Mouse (Mus musculus) limb, embryonic 13.5 days (tissue): ENCODE results near the gene Tmem9b. TPM values are rescaled to one million over a fixed set of nuclear protein-coding genes. Genes with fewer than 3 reads are reported as not detected.

Experiments
- ATAC-seq: fragments of 200-750 bp; cut with Nextera tagmentation; 2 replicates; pipeline ENCODE4 v1.8.0; 2017; ENCODE audit warnings: low read depth, moderate number of reproducible peaks, moderate TSS enrichment; ENCODE audit not compliant: low FRiP score
- H3K27ac ChIP-seq: fragments of 300-500 bp; sonication (generic); 2 replicates; pipeline ENCODE4 v1.5.1; 2015; ENCODE audit warnings: inconsistent platforms, mild to moderate bottlenecking, moderate library complexity
- H3K27me3 ChIP-seq: fragments of 300-500 bp; sonication (generic); 2 replicates; pipeline ENCODE4 v1.6.1; 2015; ENCODE audit warnings: mild to moderate bottlenecking, inconsistent platforms
- H3K36me3 ChIP-seq: fragments of 300-500 bp; sonication (generic); 2 replicates; pipeline ENCODE4 v1.6.1; 2015; ENCODE audit warnings: inconsistent platforms, mild to moderate bottlenecking, moderate library complexity
- H3K4me1 ChIP-seq: fragments of 300-500 bp; sonication (generic); 2 replicates; pipeline ENCODE4 v1.6.1; 2015; ENCODE audit warnings: inconsistent platforms
- H3K4me2 ChIP-seq: fragments of 300-500 bp; sonication (generic); replicated peaks from 2 replicates; pipeline ENCODE4 v1.6.1; 2015; ENCODE audit warnings: inconsistent platforms, mild to moderate bottlenecking, moderate library complexity
- H3K4me3 ChIP-seq: fragments of 300-500 bp; sonication (generic); 2 replicates; pipeline ENCODE4 v1.5.1; 2015; ENCODE audit warnings: moderate library complexity, mild to moderate bottlenecking, inconsistent platforms
- H3K9ac ChIP-seq: fragments of 300-500 bp; sonication (generic); 2 replicates; pipeline ENCODE4 v1.6.1; 2015; ENCODE audit warnings: mild to moderate bottlenecking, inconsistent platforms
- H3K9me3 ChIP-seq: fragments of 300-500 bp; sonication (generic); 2 replicates; pipeline ENCODE4 v1.6.1; 2016; ENCODE audit warnings: inconsistent platforms
- WGBS: fragments of 180-500 bp; shearing (Covaris S2); methylation state at CpG from one replicate; pipeline ENCODE4 v1.1.7; 2015; 5-methylcytosine and 5-hydroxymethylcytosine counted together
- polyA plus RNA-seq: library from polyadenylated mRNA; unstranded; fragments of >200 nt; fragmentation: Nextera tagmentation; extraction: Ambion mirVana; gene quantifications from 2 replicates; pipeline ENCODE4 v1.2.1, GENCODE M21; 2015

Tmem9b gene
- polyA plus RNA-seq, 1 experiment from 2014 or later = 47.8 TPM

- no peak for ATAC-seq
- no peaks in the 10 kb centered on the region; the same call in 1 of the 2 replicates for H3K9me3 ChIP-seq
- H3K27me3 ChIP-seq = no peaks in the 10 kb centered on the region
- H3K4me1 ChIP-seq = no peaks in the 10 kb centered on the region
- H3K4me3 ChIP-seq = no peak within 1 kb of the TSS
- 88% methylated on average over 5 of the region's 5 CpGs for WGBS
- H3K36me3 ChIP-seq = no peaks in the 10 kb centered on the region
- H3K9ac ChIP-seq = no peak within 1 kb of the TSS
- H3K4me2 ChIP-seq = no peak within 1 kb of the TSS
- H3K27ac ChIP-seq = no peak within 1 kb of the TSS
Observed at GRCm38 (mm10) chr7:109723697-109724096, 29.0 kb downstream of the Tmem9b start, which contains the start of gene BC051019. TSS of gene BC051019 (minus strand) at chr7:109723850.

DNA sequence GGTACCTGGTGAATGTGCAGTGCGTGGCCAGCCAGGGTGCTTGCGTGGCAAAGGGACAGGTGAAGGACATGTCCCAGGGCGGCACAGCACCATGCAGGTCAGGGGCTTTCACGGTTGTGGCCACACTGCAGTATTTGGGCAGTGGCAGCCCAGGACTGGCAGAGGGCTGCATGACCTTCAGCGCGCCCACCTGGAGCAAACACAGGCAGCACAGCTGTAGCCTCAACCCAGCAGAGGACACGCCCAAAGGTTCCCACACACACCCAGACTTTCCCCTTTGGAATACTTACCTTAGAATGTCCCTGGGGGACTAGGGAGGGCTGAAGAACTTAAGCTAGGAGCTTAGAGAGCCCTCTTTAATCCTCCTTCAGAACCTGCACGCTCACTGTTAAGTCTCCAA is 29.6 kb downstream of the Tmem9b start:
- no peak for ATAC-seq
- WGBS = 90% methylated on average over 8 of the region's 8 CpGs
- no peaks in the 10 kb centered on the region for H3K4me1 ChIP-seq

DNA sequence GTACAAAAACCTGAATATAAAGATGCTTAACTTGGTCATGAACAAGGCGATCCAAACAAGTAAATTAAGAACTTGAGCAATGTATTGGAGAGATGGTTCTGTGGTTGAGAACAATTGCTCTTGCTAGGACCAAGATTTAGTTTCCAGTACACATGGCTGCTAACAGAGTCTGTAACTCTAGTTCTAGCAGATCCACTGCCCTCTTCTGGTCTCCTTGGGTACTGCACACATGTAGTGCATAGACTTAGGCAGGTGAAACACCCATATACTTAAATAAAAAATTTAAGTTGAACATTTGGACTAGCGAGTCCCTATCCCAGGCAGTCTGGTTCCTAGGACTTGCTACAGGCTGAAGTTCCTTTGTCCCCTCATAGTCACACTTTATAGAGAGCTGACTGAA is 30.1 kb downstream of the Tmem9b start:
- Histone ChIP-seq H3K36me3 (no peaks in the 10 kb centered on the region), H3K9me3 (no peaks in the 10 kb centered on the region; the same call in 1 of the 2 replicates), H3K4me1 (no peaks in the 10 kb centered on the region), H3K27me3 (no peaks in the 10 kb centered on the region), H3K4me3 (no peak overlapping the region), H3K27ac (no peak overlapping the region), H3K9ac (no peak overlapping the region), H3K4me2 (no peak overlapping the region)
- 91% methylated on average over 2 of the region's 2 CpGs for WGBS
- ATAC-seq = no peak

More for the DNA sequence above, 29.6 kb downstream of the Tmem9b start:
- Histone ChIP-seq H3K4me3 (no peak overlapping the region), H3K4me2 (no peak overlapping the region), H3K27me3 (no peaks in the 10 kb centered on the region), H3K9me3 (no peaks in the 10 kb centered on the region; the same call in 1 of the 2 replicates), H3K9ac (no peak overlapping the region), H3K36me3 (no peaks in the 10 kb centered on the region), H3K27ac (no peak overlapping the region)

- 63% methylated on average over 9 of the region's 9 CpGs for WGBS
- Histone ChIP-seq H3K9me3 (no peaks in the 10 kb centered on the region; the same call in 1 of the 2 replicates), H3K9ac (no peak overlapping the region), H3K27me3 (no peaks in the 10 kb centered on the region), H3K36me3 (no peaks in the 10 kb centered on the region), H3K4me2 (no peak overlapping the region), H3K27ac (no peak overlapping the region), H3K4me3 (no peak overlapping the region), H3K4me1 (no peaks in the 10 kb centered on the region)
- ATAC-seq = no peak; the same call in 1 of the 2 replicates
Observed at GRCm38 (mm10) chr7:109719286-109719685, 33.4 kb downstream of the Tmem9b start.

- Histone ChIP-seq H3K4me3 (no peak overlapping the region), H3K27ac (no peak overlapping the region), H3K4me1 (peaks cover 12% of the 10 kb centered on the region), H3K9ac (no peak overlapping the region), H3K27me3 (no peaks in the 10 kb centered on the region), H3K9me3 (no peaks in the 10 kb centered on the region), H3K36me3 (peaks cover 32% of the 10 kb centered on the region), H3K4me2 (no peak overlapping the region)
- WGBS = 90% methylated on average over 2 of the region's 2 CpGs
- ATAC-seq = no peak
Observed at GRCm38 (mm10) chr7:109713434-109713982, 39.2 kb downstream of the Tmem9b start.

- H3K36me3 ChIP-seq = peaks cover 36% of the 10 kb centered on the region
- 85% methylated on average over 7 of the region's 7 CpGs for WGBS
- no peak overlapping the region for H3K4me2 ChIP-seq
- no peak overlapping the region for H3K4me3 ChIP-seq
- ATAC-seq = no peak
- no peak overlapping the region for H3K9ac ChIP-seq
- no peaks in the 10 kb centered on the region for H3K9me3 ChIP-seq
- peaks cover 19% of the 10 kb centered on the region for H3K4me1 ChIP-seq
- H3K27me3 ChIP-seq = no peaks in the 10 kb centered on the region
- no peak overlapping the region for H3K27ac ChIP-seq
Observed at GRCm38 (mm10) chr7:109712198-109712597, 40.5 kb downstream of the Tmem9b start.

DNA sequence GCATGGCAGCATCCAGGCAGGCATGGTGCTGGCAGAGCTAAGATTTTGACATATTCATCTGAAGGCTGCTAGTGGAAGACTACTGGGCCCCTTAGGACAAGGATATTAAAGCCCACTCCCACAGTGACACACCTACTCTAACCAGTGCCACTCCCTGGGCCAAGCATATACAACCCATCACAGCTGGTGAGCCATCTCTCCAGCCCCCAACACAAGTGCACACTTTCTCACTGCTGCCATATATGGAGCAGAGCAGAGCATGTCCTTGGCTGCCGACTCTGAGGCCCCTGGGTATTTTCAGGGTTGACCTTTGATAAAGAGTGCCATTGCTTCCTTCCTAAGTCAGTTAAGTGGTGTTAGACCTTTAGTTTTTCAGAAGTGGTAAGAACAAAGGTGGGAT is 42.6 kb downstream of the Tmem9b start:
- H3K9me3 ChIP-seq = no peaks in the 10 kb centered on the region
- no peak overlapping the region for H3K4me2 ChIP-seq
- 0 out of 2 replicates have a peak overlapping the region, but pooled peaks have one; percentile 64 for H3K27ac ChIP-seq
- WGBS = 68% methylated on average over 1 of the region's 1 CpGs
- H3K27me3 ChIP-seq = no peaks in the 10 kb centered on the region
- ATAC-seq = no peak
- no peak overlapping the region for H3K4me3 ChIP-seq
- peaks cover 25% of the 10 kb centered on the region for H3K4me1 ChIP-seq
- H3K9ac ChIP-seq = no peak overlapping the region
- H3K36me3 ChIP-seq = peaks cover 36% of the 10 kb centered on the region

- Histone ChIP-seq H3K27me3 (no peaks in the 10 kb centered on the region), H3K9me3 (no peaks in the 10 kb centered on the region), H3K9ac (no peak overlapping the region), H3K4me3 (no peak overlapping the region), H3K4me2 (no peak overlapping the region), H3K36me3 (peaks cover 36% of the 10 kb centered on the region), H3K27ac (peak overlapping the region; percentile 64), H3K4me1 (peaks cover 25% of the 10 kb centered on the region)
- peak; percentile 89 for ATAC-seq
- 17% methylated on average over 3 of the region's 3 CpGs for WGBS
Observed at GRCm38 (mm10) chr7:109708961-109709382, 43.7 kb downstream of the Tmem9b start.

GRCm38 (mm10) chr7:109707023-109707785 is 45.5 kb downstream of the Tmem9b start:
- Histone ChIP-seq H3K36me3 (peaks cover 28% of the 10 kb centered on the region), H3K4me2 (no peak overlapping the region), H3K9me3 (no peaks in the 10 kb centered on the region), H3K27me3 (no peaks in the 10 kb centered on the region), H3K4me3 (no peak overlapping the region), H3K27ac (no peak overlapping the region), H3K4me1 (peaks cover 31% of the 10 kb centered on the region), H3K9ac (no peak overlapping the region)
- no peak for ATAC-seq
- 47% methylated on average over 4 of the region's 4 CpGs for WGBS

DNA sequence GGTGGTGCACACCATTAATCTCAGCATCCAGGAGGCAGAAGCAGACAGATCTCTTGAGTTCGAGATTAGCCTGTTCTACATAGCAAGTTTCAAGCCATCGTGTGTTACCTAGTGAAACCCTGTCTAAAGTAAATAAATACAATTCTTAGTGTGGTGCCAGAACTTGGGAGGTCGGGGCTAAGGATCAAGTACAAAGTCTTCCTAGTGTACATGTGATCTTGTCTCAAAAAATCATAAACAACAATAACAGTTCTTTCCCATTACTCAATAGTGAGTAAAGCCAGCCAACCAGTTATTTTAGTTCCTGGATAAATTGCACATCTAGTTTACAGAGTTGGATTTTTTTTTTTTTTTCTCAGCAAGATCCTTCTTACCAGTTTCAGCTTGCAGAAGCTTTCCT is 48.2 kb downstream of the Tmem9b start:
- WGBS = 73% methylated on average over 3 of the region's 3 CpGs
- Histone ChIP-seq H3K4me2 (peak overlapping the region; percentile 79), H3K4me1 (peaks cover 29% of the 10 kb centered on the region), H3K27me3 (no peaks in the 10 kb centered on the region), H3K9ac (no peak overlapping the region), H3K36me3 (0 out of 2 replicates have a peak, but pooled peaks cover 4% of the 10 kb centered on the region), H3K27ac (no peak overlapping the region), H3K9me3 (no peaks in the 10 kb centered on the region), H3K4me3 (peak overlapping the region; percentile 70)
- no peak for ATAC-seq

DNA sequence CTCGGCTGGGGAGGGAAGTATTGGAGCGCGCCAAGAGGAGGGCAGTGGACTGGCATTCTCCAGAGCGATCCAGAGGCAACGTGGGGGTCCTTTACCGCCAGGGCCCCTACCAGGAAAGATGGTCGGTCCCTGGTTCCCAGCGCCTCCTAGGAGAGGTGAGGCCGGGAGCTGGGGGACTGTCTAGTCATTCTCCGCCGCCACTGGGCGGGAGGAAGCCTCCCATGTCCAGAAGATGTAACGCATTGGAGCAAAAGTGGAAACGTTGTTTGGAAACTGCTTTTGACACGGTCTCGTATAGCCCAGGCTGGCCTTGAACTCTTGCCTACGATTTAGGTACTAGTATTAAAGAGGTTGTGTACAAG is 48.7 kb downstream of the Tmem9b start:
- Histone ChIP-seq H3K36me3 (0 out of 2 replicates have a peak, but pooled peaks cover 3% of the 10 kb centered on the region), H3K9ac (peak overlapping the region; percentile 82), H3K4me3 (peak overlapping the region; percentile 70), H3K4me1 (peaks cover 25% of the 10 kb centered on the region), H3K9me3 (no peaks in the 10 kb centered on the region), H3K4me2 (peak overlapping the region; percentile 79), H3K27me3 (no peaks in the 10 kb centered on the region), H3K27ac (peak overlapping the region; percentile 73)
- no peak for ATAC-seq
- 4% methylated on average over 17 of the region's 17 CpGs for WGBS

GRCm38 (mm10) chr7:109703190-109704015 is 49.3 kb downstream of the Tmem9b start, which contains the start of the genes St5 and Akip1:
TSS of gene St5 (minus strand) at chr7:109703605.
TSS of gene Akip1 (plus strand) at chr7:109703690.
- under 1% methylated on average over 61 of the region's 61 CpGs for WGBS
- Histone ChIP-seq H3K36me3 (0 out of 2 replicates have a peak, but pooled peaks cover 3% of the 10 kb centered on the region), H3K9ac (peak within 1 kb of the TSS; percentile 82), H3K4me2 (peak within 1 kb of the TSS; percentile 79), H3K9me3 (no peaks in the 10 kb centered on the region), H3K27ac (peak within 1 kb of the TSS; percentile 73), H3K4me3 (peak within 1 kb of the TSS; percentile 70), H3K4me1 (peaks cover 19% of the 10 kb centered on the region), H3K27me3 (no peaks in the 10 kb centered on the region)
- peak; percentile 95 for ATAC-seq
